Mouse (Mus musculus) gastrocnemius, postnatal 10 days (tissue): ENCODE results near the gene Anapc5. TPM values are rescaled to one million over a fixed set of nuclear protein-coding genes. Genes with fewer than 3 reads are reported as not detected.

Experiments
- DNase-seq: peaks from one replicate; pipeline ENCODE4 v3.0.0; 2021; ENCODE audit warnings: mixed read lengths
- total RNA-seq, 2 experiments: library from RNA; stranded (reverse); gene quantifications; 2 replicates each; pipeline ENCODE4 v1.2.3; 2021

Gene Anapc5
- total RNA-seq, 2 experiments from 2014 or later, result 160 to 179 TPM

DNA sequence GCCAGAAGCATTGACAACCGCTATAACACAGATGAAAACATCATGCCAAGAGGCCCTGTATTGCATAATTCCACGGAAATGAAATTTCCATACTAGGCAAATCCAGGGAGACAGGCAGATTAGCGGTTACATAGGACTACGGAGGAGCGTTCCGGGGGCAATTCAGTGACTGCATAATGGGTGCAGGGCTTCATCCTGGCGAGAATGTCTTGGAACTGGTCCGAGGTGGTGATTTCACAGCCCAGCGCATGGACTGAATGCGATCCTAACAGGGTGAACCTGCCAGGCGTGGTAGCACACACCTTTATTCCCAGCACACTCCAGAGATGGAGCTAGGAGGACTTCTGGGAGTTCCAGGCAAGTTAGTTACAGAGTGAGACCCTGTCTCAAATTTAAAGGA lies 53.9 kb downstream of the Anapc5 start:
- DNase-seq, result no peak

DNA sequence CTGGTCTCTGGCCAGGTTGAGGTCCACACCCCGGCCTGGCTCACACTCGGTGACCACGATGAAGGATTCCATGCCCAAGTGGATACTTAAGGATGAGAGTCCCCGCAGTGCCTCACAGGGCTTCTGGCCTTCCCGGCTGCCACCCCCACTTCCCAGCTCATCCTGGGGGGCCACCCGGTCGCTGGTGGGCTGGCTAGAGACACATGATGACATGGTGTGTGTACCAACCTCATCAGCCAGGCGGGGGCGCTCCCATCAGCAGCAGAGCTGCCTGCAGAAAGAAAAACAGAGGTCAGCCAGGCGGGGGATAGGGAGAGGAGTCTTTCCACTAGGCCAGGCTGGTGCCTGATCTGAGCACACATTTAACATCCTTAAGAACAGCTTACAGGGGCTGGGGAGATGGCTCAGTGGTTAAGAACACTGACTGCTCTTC lies 57.1 kb downstream of the Anapc5 start:
- DNase-seq, result peak; percentile 66

DNA sequence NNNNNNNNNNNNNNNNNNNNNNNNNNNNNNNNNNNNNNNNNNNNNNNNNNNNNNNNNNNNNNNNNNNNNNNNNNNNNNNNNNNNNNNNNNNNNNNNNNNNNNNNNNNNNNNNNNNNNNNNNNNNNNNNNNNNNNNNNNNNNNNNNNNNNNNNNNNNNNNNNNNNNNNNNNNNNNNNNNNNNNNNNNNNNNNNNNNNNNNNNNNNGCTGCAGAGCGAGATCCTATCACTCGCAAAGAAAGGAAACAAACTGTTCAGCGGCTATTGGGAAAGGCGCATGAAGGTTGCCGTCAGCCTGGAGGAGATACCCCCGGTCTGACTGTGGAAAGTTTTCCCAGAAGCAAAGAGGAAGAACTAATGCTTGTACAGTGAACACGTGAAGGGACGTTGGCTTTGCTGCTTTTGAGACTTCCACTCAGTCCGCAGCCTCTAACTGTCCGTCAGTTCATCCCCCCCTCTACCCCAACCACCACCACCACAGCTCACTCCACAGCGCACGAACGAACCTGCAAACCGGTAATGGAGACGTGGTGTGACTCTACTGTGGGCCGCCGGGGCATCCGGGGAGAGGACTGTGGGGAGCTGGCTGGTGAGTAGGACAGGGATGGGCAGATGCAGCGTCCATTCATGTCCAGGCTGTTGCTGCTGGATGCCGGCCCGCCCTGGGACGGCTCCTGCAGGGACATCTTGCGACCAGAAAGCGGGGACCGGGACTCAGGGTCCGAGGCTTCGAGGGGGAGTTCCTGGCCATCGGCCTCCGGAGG lies 57.7 kb downstream of the Anapc5 start:
- no peak for DNase-seq

GRCm38 (mm10) chr5:122756680-122757079 lies 64.5 kb downstream of the Anapc5 start:
- peak; percentile 57 for DNase-seq

DNA sequence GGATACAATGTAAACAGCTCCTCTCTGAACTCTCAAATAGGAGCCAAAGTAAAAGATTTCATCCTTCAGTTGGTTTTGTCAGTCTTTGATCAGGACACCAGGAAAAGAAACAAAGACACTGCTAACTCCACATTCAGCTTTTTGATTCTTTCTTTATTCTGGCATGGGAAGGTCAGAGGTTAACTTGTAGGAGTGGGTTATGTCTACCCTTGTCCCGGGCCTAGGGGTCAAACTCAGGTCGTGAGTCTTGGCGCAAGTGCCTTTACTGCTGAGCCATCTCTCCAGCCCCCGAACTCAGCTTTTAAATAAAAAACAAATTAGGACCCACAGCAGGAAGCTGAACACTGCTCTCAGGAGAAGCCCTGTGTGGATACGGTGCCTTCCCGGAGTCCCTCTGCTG lies 65.0 kb downstream of the Anapc5 start:
- DNase-seq, result no peak

GRCm38 (mm10) chr5:122755620-122756019 lies 65.5 kb downstream of the Anapc5 start:
- no peak for DNase-seq

DNA sequence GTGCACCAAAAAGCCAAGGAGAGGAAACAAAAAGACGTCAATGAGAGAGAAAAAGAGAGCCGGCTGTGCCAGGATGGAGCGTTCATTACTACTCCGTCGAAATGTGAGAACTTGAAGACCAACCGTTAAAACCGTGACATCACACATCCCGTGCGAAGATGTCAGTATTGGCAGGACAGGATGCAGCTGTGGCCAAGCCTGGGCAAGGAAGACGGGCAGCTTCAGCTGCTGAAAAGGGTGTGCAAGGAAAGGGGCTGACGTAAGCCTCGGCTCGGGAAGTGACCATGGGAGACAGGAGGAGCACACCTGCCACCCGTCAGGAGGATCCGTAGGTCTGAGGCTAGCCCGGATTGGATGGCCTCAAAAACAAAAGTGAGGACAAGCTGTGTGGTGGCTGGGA lies 66.7 kb downstream of the Anapc5 start:
- no peak for DNase-seq

DNA sequence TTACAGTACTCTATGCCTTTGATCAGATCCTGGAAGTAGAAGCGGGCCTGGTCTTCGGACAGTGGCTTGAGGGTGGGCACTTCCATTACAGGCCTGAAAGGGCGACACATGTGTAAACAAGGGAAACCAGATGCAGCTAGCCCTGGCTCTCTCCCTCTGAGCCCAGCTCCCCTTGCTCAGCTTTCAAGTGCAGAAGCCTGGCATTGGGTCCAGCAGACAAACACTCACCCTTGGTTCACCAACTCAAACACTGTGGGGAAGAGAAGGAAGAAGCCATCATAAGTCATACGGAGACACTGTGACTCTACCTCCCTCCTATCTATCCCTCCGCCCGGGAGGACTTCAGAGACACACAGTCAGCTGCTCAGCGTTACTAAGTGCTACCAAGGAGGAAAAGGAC lies 73.2 kb downstream of the Anapc5 start:
- no peak for DNase-seq

DNA sequence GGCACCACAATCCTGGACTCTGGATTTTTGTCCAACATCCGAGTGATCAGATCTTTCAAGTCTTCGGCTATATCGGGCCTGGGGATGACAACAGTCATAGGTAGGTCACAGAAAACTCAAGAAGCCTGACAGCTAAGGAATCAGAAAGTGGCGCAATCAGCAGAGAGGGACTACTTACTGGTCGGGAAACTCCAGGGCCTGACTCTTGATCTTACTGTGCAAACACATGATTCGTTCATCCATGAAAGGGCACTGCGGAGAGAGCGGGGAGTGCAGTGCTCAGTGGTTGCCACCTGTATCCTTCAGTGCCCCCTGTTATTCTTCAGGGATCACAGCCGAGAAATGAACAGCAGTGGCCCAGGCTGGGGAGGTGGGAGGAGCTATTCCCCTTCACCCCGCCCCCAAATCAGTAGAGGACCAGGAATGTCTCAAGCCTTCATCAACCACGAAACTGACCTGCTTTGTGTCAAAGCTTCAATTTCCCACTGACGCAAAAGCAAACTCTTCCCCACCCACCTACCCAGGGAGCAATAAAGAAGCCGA lies 77.2 kb downstream of the Anapc5 start:
- no peak for DNase-seq

Other genes with a start within 250 kb of the Anapc5 start
- gene Ift81, start 206.8 kb downstream of the Anapc5 start, total RNA-seq, result 1 to 10 TPM; 7.0 to 7.9 TPM
- 1 to 10 TPM; 4.4 to 5.9 TPM for gene P2rx7, start 177.4 kb downstream of the Anapc5 start, total RNA-seq
- gene P2rx4, start 113.8 kb downstream of the Anapc5 start, total RNA-seq, result 1 to 10 TPM; 6.2 to 9.6 TPM
- gene Camkk2, start 41.9 kb downstream of the Anapc5 start, total RNA-seq, result 10 to 100 TPM in 1 of 2 experiments, 1 to 10 TPM in 1; 9.7 to 15.6 TPM
- 10 to 100 TPM; 12.7 to 15.9 TPM for gene Rnf34, start 28.7 kb upstream of the Anapc5 start, total RNA-seq
- 10 to 100 TPM; 18.4 to 23.8 TPM for gene Kdm2b, start 168.5 kb upstream of the Anapc5 start, total RNA-seq
- gene Orai1, start 193.7 kb upstream of the Anapc5 start, total RNA-seq, result 10 to 100 TPM; 43.8 to 45.4 TPM
- not detected for gene Morn3, start 225.7 kb upstream of the Anapc5 start, total RNA-seq
- 10 to 100 TPM; 16.3 to 16.9 TPM for gene Tmem120b, start 247.1 kb upstream of the Anapc5 start, total RNA-seq